Mouse (Mus musculus) cortical plate, adult 2 months (tissue): ENCODE data around the gene Ugt1a6a. TPM values are rescaled to one million over a fixed set of nuclear protein-coding genes. Genes with fewer than 3 reads are reported as not detected.
"Not testable (repeated sequence)": the region's sequence is repeated elsewhere in the genome, so short reads cannot be mapped to it uniquely, and the experiment has no call there.

Experiments used
- H3K27ac ChIP-seq: fragments of 200-500 bp; 2 replicates; pipeline ENCODE4 v1.5.1; 2012; ENCODE audit warnings: low read length, control low read depth, inconsistent platforms; ENCODE audit not compliant: insufficient read depth
- H3K4me1 ChIP-seq: fragments of 200-500 bp; 2 replicates; pipeline ENCODE4 v1.6.1; 2011; ENCODE audit warnings: low read length; ENCODE audit not compliant: control insufficient read depth, insufficient read depth
- H3K4me3 ChIP-seq: fragments of 200-500 bp; 2 replicates; pipeline ENCODE4 v1.5.1; 2011; ENCODE audit warnings: mild to moderate bottlenecking, low read length, control low read depth; ENCODE audit not compliant: insufficient read depth
- CTCF ChIP-seq: fragments of 200-500 bp; IDR thresholded peaks from 2 replicates; pipeline ENCODE4 v1.5.1; 2011; ENCODE audit warnings: mild to moderate bottlenecking, control low read depth, low read length; ENCODE audit not compliant: insufficient read depth; ENCODE audit errors: extremely low read depth
- POLR2A ChIP-seq: fragments of 200-500 bp; IDR thresholded peaks from 2 replicates; pipeline ENCODE4 v1.6.1; 2011; ENCODE audit warnings: mild to moderate bottlenecking, low read length, control low read depth; ENCODE audit not compliant: insufficient read depth; ENCODE audit errors: extremely low read depth
- polyA plus RNA-seq: library from polyadenylated mRNA; depleted of rRNA; stranded (reverse); fragments of >200 nt; gene quantifications from 2 replicates; pipeline ENCODE4 v1.2.3, GENCODE M21; 2012

Gene Ugt1a6a
- polyA plus RNA-seq, 1 experiment = 3.5 TPM

GRCm38 (mm10) chr1:88104667-88105430 is 29.8 kb upstream of the Ugt1a6a start:
- TF ChIP-seq POLR2A (no peak), CTCF (no peak)
- H3K27ac ChIP-seq = no peak overlapping the region
- no peak overlapping the region for H3K4me3 ChIP-seq
- H3K4me1 ChIP-seq = no peaks in the 10 kb centered on the region

GRCm38 (mm10) chr1:88105656-88106055 is 29.0 kb upstream of the Ugt1a6a start:
- no peak for TF ChIP-seq CTCF
- no peak for TF ChIP-seq POLR2A
- Histone ChIP-seq H3K4me1 (no peaks in the 10 kb centered on the region), H3K27ac (no peak overlapping the region), H3K4me3 (no peak overlapping the region)

- not testable (repeated sequence) for H3K27ac ChIP-seq, H3K4me1 ChIP-seq, H3K4me3 ChIP-seq
These were observed 25.5 kb upstream of the Ugt1a6a start for GRCm38 (mm10) chr1:88109027-88109557.

GRCm38 (mm10) chr1:88109604-88110003 is 25.0 kb upstream of the Ugt1a6a start:
- not testable (repeated sequence) for H3K4me3 ChIP-seq, H3K27ac ChIP-seq, H3K4me1 ChIP-seq

GRCm38 (mm10) chr1:88112769-88113168 is 21.8 kb upstream of the Ugt1a6a start:
- H3K4me3 ChIP-seq, H3K27ac ChIP-seq, H3K4me1 ChIP-seq: not testable (repeated sequence)

GRCm38 (mm10) chr1:88120550-88120949 is 14.1 kb upstream of the Ugt1a6a start:
- H3K4me3 ChIP-seq, H3K27ac ChIP-seq, H3K4me1 ChIP-seq: not testable (repeated sequence)

GRCm38 (mm10) chr1:88121521-88121920 is 13.1 kb upstream of the Ugt1a6a start:
- not testable (repeated sequence) for H3K4me1 ChIP-seq, H3K4me3 ChIP-seq, H3K27ac ChIP-seq

- not testable (repeated sequence) for H3K4me1 ChIP-seq, H3K4me3 ChIP-seq, H3K27ac ChIP-seq
These were observed 8.7 kb upstream of the Ugt1a6a start for GRCm38 (mm10) chr1:88125827-88126360.

- not testable (repeated sequence) for H3K4me1 ChIP-seq, H3K27ac ChIP-seq, H3K4me3 ChIP-seq
These were observed 5.5 kb upstream of the Ugt1a6a start for GRCm38 (mm10) chr1:88129091-88129490.

GRCm38 (mm10) chr1:88130223-88130622 is 4.4 kb upstream of the Ugt1a6a start:
- H3K27ac ChIP-seq, H3K4me3 ChIP-seq, H3K4me1 ChIP-seq: not testable (repeated sequence)

GRCm38 (mm10) chr1:88133908-88134456 is 627 bp upstream of the Ugt1a6a start:
- TF ChIP-seq CTCF (no peak), POLR2A (no peak)

GRCm38 (mm10) chr1:88135229-88135904 is 758 bp downstream of the Ugt1a6a start:
- not testable (repeated sequence) for H3K27ac ChIP-seq, H3K4me1 ChIP-seq, H3K4me3 ChIP-seq

More at GRCm38 (mm10) chr1:88133908-88134456, 627 bp upstream of the Ugt1a6a start:
- H3K4me1 ChIP-seq = no peaks in the 10 kb centered on the region
- no peak overlapping the region for H3K27ac ChIP-seq
- H3K4me3 ChIP-seq = no peak overlapping the region
